Mouse (Mus musculus) cerebellum, postnatal 10 days (tissue): Measurements from ENCODE around the gene As3mt.
A peak's percentile ranks its signal among the peaks of the same experiment; 100 is the strongest.
"Not testable (repeated sequence)": the region's sequence is repeated elsewhere in the genome, so short reads cannot be mapped to it uniquely, and the experiment has no call there.

Experiments used
- DNase-seq, 2 experiments: peaks; one replicate each; pipeline ENCODE4 v3.0.0; 2021; ENCODE audit warnings: mixed read lengths in 2 of 2

Gene As3mt

GRCm38 (mm10) chr19:46701156-46701555, 6.1 kb upstream of the As3mt start:
- no peak for DNase-seq

GRCm38 (mm10) chr19:46705779-46706495, 1.3 kb upstream of the As3mt start:
- DNase-seq, result no peak

GRCm38 (mm10) chr19:46706540-46707295, 540 bp upstream of the As3mt start:
- no peak for DNase-seq

- no peak for DNase-seq
Observed at GRCm38 (mm10) chr19:46710614-46711013, 3.4 kb downstream of the As3mt start.

- no peak for DNase-seq
Observed at GRCm38 (mm10) chr19:46714234-46714633, 7.0 kb downstream of the As3mt start.

- no peak for DNase-seq
Observed at GRCm38 (mm10) chr19:46715016-46715415, 7.8 kb downstream of the As3mt start.

- no peak for DNase-seq
Observed at GRCm38 (mm10) chr19:46718150-46718549, 10.9 kb downstream of the As3mt start.

- DNase-seq, result no peak
Observed at GRCm38 (mm10) chr19:46724411-46724810, 17.2 kb downstream of the As3mt start.

GRCm38 (mm10) chr19:46726142-46726541, 18.9 kb downstream of the As3mt start:
- no peak for DNase-seq

- peak; percentile 58 to 74 for DNase-seq
Observed at GRCm38 (mm10) chr19:46727140-46727736, 20.0 kb downstream of the As3mt start.

GRCm38 (mm10) chr19:46727945-46728540, 20.8 kb downstream of the As3mt start:
- no peak for DNase-seq

- no peak for DNase-seq
Observed at GRCm38 (mm10) chr19:46728909-46729308, 21.7 kb downstream of the As3mt start.

- no peak for DNase-seq
Observed at GRCm38 (mm10) chr19:46731351-46731750, 24.1 kb downstream of the As3mt start.

- DNase-seq, result not testable (repeated sequence)
Observed at GRCm38 (mm10) chr19:46732673-46733072, 25.4 kb downstream of the As3mt start.

GRCm38 (mm10) chr19:46733626-46734025, 26.4 kb downstream of the As3mt start:
- DNase-seq, result no peak

- no peak for DNase-seq
Observed at GRCm38 (mm10) chr19:46735241-46735640, 28.0 kb downstream of the As3mt start.

GRCm38 (mm10) chr19:46737106-46737505, 29.8 kb downstream of the As3mt start:
- DNase-seq, result no peak

GRCm38 (mm10) chr19:46740341-46741008, 33.2 kb downstream of the As3mt start:
- DNase-seq, result peak; percentile 84 to 90

- no peak for DNase-seq
Observed at GRCm38 (mm10) chr19:46741574-46741973, 34.3 kb downstream of the As3mt start.

GRCm38 (mm10) chr19:46744681-46745080, 37.4 kb downstream of the As3mt start:
- DNase-seq, result no peak

- no peak for DNase-seq
Observed at GRCm38 (mm10) chr19:46747799-46748198, 40.5 kb downstream of the As3mt start.

GRCm38 (mm10) chr19:46752235-46752634, 45.0 kb downstream of the As3mt start:
- DNase-seq, result no peak

- peak; percentile 36 to 46 for DNase-seq
Observed at GRCm38 (mm10) chr19:46755066-46755465, 47.8 kb downstream of the As3mt start.
